Mouse (Mus musculus): ENCODE data around the gene Micu1. TPM values are rescaled to one million over a fixed set of nuclear protein-coding genes. Genes with fewer than 3 reads are reported as not detected.

Gene Micu1
- polyA plus RNA-seq, 1 experiment from 2014 or later = 42.8 TPM

DNA sequence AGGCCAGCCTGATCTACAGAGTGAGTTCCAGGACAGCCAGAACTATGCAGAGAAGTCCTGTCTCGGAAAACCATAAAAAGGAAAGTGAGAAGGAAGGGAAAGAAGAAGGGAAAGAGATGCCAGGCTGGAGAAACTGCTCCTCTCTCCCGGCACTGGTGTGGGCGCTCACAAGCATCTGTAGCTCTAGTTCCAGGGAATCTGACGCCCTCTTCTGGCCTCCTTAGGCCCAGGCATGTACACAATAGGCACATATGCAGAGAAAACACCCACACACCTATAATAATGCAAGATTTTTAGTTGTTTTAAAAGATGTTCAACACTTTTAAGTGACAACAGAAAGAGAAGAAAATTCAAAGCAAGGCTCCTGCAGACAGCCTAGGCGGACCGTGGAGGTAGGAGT lies 144.1 kb downstream of the Micu1 start:
- Histone ChIP-seq H3K4me3 (ENCODE audit: low read depth, low read length) (no peak overlapping the region), H3K27ac (ENCODE audit: low read depth, low read length) (no peak overlapping the region), H3K9ac (ENCODE audit: low read depth, low read length) (no peak overlapping the region), H3K4me1 (ENCODE audit: control insufficient read depth, insufficient read depth, low read length) (peaks cover 4% of the 10 kb centered on the region; the same call in 1 of the 2 replicates), H3K27me3 (ENCODE audit: control insufficient read depth, insufficient read depth, low read length) (no peaks in the 10 kb centered on the region), H3K36me3 (ENCODE audit: control insufficient read depth, insufficient read depth, low read length) (no peaks in the 10 kb centered on the region), H3K4me2 (no peak overlapping the region), H3K9me3 (replicated peaks; ENCODE audit: control insufficient read depth, low read length) (no peaks in the 10 kb centered on the region)
- ATAC-seq (replicated peaks; ENCODE audit: insufficient number of reproducible peaks, low FRiP score, low TSS enrichment) = no peak
- 74% methylated on average over 6 of the region's 6 CpGs for WGBS (ENCODE audit: insufficient replicate concordance)

DNA sequence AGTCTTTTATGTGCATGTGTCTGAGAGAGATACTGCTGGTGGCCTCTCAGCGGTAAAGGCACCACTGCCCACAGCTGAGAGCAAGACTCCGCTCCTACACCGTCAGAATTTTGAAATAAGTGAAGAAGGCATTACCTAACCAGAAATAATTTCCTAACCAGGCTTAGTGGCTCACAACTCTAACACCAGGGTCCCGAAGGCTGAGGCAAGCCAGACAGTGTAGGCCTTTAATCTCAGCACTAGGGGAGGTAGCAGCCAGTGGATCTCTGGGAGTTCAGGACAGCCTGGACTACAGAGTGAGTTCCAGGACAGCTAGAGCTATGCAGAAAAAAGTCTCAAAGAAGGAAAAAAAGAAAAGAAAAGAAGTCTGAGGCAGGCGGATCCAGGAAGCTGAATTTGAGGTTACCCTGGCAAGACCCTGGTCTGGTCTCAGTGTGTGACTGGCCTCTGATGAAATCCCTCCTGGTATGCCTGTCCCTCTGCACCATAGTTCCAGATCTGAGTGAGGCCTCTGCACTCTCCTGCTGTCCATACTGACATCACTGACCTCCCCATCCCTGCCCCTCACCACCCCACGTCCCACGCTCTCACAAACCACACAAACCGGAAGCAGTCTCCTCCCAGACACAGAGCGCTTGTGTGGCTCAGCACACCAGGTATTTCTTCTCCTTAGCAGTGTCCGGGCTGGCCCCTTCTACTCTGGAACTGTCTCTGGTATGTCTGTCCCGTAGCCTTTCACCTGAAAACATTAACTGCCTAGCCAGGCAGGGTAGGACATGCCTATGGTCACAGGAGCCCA lies 146.0 kb downstream of the Micu1 start:
- H3K4me1 ChIP-seq (ENCODE audit: control insufficient read depth, insufficient read depth, low read length) = peaks cover 4% of the 10 kb centered on the region; the same call in 1 of the 2 replicates
- H3K9me3 ChIP-seq (replicated peaks; ENCODE audit: control insufficient read depth, low read length) = no peaks in the 10 kb centered on the region
- WGBS (ENCODE audit: insufficient replicate concordance) = 73% methylated on average over 11 of the region's 11 CpGs
- H3K9ac ChIP-seq (ENCODE audit: low read depth, low read length) = no peak overlapping the region
- no peak for ATAC-seq (replicated peaks; ENCODE audit: insufficient number of reproducible peaks, low FRiP score, low TSS enrichment)
- no peak overlapping the region for H3K4me2 ChIP-seq
- H3K36me3 ChIP-seq (ENCODE audit: control insufficient read depth, insufficient read depth, low read length) = no peaks in the 10 kb centered on the region
- no peaks in the 10 kb centered on the region for H3K27me3 ChIP-seq (ENCODE audit: control insufficient read depth, insufficient read depth, low read length)
- H3K27ac ChIP-seq (ENCODE audit: low read depth, low read length) = no peak overlapping the region
- no peak overlapping the region for H3K4me3 ChIP-seq (ENCODE audit: low read depth, low read length)

DNA sequence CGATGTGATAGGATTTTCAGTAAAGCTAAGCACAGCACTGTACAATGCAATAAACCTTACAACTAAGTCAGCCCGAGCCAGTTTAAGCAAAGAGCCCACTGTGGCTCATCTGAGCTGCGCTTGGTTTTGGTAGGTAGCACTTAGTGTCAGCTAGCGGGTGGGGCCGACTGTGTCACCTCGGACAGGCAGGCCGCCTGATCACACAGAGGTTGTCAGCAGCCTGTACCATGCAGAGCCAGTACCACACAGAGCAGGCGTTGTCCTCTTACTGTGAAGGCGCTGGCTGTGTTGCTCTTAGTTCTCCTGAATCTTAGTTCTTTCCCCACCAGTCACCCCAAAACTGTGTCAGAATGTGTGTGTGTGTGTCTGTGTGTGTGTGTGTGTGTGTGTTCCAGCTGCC lies 146.7 kb downstream of the Micu1 start:
- no peaks in the 10 kb centered on the region for H3K9me3 ChIP-seq (replicated peaks; ENCODE audit: control insufficient read depth, low read length)
- H3K4me3 ChIP-seq (ENCODE audit: low read depth, low read length) = no peak overlapping the region
- H3K27ac ChIP-seq (ENCODE audit: low read depth, low read length) = no peak overlapping the region
- no peak overlapping the region for H3K9ac ChIP-seq (ENCODE audit: low read depth, low read length)
- H3K4me2 ChIP-seq = no peak overlapping the region
- H3K36me3 ChIP-seq (ENCODE audit: control insufficient read depth, insufficient read depth, low read length) = no peaks in the 10 kb centered on the region
- WGBS (ENCODE audit: insufficient replicate concordance) = 51% methylated on average over 9 of the region's 9 CpGs
- H3K27me3 ChIP-seq (ENCODE audit: control insufficient read depth, insufficient read depth, low read length) = no peaks in the 10 kb centered on the region
- peaks cover 4% of the 10 kb centered on the region; the same call in 1 of the 2 replicates for H3K4me1 ChIP-seq (ENCODE audit: control insufficient read depth, insufficient read depth, low read length)
- 0 out of 2 replicates have a peak, but pooled peaks have one; percentile 35 for ATAC-seq (replicated peaks; ENCODE audit: insufficient number of reproducible peaks, low FRiP score, low TSS enrichment)

DNA sequence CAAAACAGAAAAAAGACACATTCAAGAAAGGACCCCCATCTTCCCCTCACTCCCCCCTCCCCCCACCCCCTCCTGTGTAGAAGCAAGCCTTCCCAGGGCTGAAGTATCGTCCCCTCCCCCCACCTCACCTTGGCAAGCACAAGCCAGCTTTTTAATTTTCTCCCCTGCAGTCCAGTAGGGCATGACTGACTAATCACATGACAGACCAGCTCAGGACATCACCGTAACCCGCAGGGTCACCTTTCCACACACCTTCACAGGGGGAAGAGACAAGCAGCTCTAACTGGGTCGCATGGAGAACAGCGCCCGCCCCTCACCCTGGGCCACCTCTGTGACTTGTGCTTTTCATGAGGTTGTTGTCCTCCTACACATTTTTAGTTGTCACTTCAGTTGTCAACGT lies 147.1 kb downstream of the Micu1 start:
- Histone ChIP-seq H3K4me3 (ENCODE audit: low read depth, low read length) (no peak overlapping the region), H3K9ac (ENCODE audit: low read depth, low read length) (no peak overlapping the region), H3K4me1 (ENCODE audit: control insufficient read depth, insufficient read depth, low read length) (peaks cover 4% of the 10 kb centered on the region; the same call in 1 of the 2 replicates), H3K36me3 (ENCODE audit: control insufficient read depth, insufficient read depth, low read length) (no peaks in the 10 kb centered on the region), H3K27me3 (ENCODE audit: control insufficient read depth, insufficient read depth, low read length) (no peaks in the 10 kb centered on the region), H3K4me2 (no peak overlapping the region), H3K27ac (ENCODE audit: low read depth, low read length) (no peak overlapping the region), H3K9me3 (replicated peaks; ENCODE audit: control insufficient read depth, low read length) (no peaks in the 10 kb centered on the region)
- ATAC-seq (replicated peaks; ENCODE audit: insufficient number of reproducible peaks, low FRiP score, low TSS enrichment) = no peak
- 78% methylated on average over 7 of the region's 7 CpGs for WGBS (ENCODE audit: insufficient replicate concordance)

DNA sequence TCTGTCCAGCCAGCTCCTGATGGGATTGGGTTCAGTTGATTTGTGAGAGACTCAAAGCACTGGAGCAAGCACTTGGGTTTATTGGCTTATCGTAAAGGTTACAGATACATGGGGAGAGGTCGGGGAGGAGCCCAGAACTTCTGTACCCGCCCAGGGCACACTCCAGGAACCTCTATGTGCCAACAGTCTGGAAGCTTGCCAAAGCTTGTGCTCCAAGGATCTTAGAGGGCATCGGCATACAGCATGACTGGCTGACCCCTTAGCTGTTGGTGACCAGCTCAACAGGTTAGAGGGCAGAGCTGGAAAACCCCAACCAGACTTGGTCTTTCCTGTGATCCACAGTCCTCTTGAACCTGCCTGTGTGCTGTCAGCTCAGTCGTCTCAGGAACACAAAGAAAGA lies 154.9 kb downstream of the Micu1 start:
- no peaks in the 10 kb centered on the region for H3K4me1 ChIP-seq (ENCODE audit: control insufficient read depth, insufficient read depth, low read length)
- H3K9ac ChIP-seq (ENCODE audit: low read depth, low read length) = no peak overlapping the region
- H3K36me3 ChIP-seq (ENCODE audit: control insufficient read depth, insufficient read depth, low read length) = no peaks in the 10 kb centered on the region; the same call in 1 of the 2 replicates
- ATAC-seq (replicated peaks; ENCODE audit: insufficient number of reproducible peaks, low FRiP score, low TSS enrichment) = no peak
- WGBS (ENCODE audit: insufficient replicate concordance) = 87% methylated on average over 5 of the region's 5 CpGs
- H3K27ac ChIP-seq (ENCODE audit: low read depth, low read length) = no peak overlapping the region
- no peak overlapping the region for H3K4me3 ChIP-seq (ENCODE audit: low read depth, low read length)
- H3K27me3 ChIP-seq (ENCODE audit: control insufficient read depth, insufficient read depth, low read length) = no peaks in the 10 kb centered on the region
- H3K9me3 ChIP-seq (replicated peaks; ENCODE audit: control insufficient read depth, low read length) = no peaks in the 10 kb centered on the region
- no peak overlapping the region for H3K4me2 ChIP-seq

DNA sequence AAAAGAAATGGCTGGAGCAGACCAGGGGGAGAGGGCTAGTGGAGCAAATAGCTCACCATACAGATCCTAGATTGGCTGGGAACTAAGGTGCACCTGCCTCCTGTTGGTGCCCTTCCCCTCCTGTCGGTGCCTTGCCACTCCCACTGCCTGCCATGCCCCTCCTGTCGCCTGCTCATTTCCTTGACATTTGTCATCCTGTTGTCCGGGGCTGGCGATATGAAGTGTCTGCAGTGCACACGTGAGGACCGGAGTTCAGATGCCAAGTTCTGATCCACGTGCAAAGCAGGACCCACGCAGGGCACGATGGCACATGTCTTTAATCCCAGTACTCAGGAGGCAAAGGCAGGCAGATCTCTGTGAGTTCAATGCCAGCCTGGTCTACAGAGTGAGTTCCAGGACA lies 158.4 kb downstream of the Micu1 start:
- no peak overlapping the region for H3K4me3 ChIP-seq (ENCODE audit: low read depth, low read length)
- no peak overlapping the region for H3K27ac ChIP-seq (ENCODE audit: low read depth, low read length)
- H3K9ac ChIP-seq (ENCODE audit: low read depth, low read length) = no peak overlapping the region
- no peaks in the 10 kb centered on the region for H3K9me3 ChIP-seq (replicated peaks; ENCODE audit: control insufficient read depth, low read length)
- H3K4me2 ChIP-seq = no peak overlapping the region
- no peak for ATAC-seq (replicated peaks; ENCODE audit: insufficient number of reproducible peaks, low FRiP score, low TSS enrichment)
- H3K4me1 ChIP-seq (ENCODE audit: control insufficient read depth, insufficient read depth, low read length) = peaks cover 11% of the 10 kb centered on the region; the same call in 1 of the 2 replicates
- H3K36me3 ChIP-seq (ENCODE audit: control insufficient read depth, insufficient read depth, low read length) = no peaks in the 10 kb centered on the region; the same call in 1 of the 2 replicates
- 72% methylated on average over 9 of the region's 9 CpGs for WGBS (ENCODE audit: insufficient replicate concordance)
- no peaks in the 10 kb centered on the region for H3K27me3 ChIP-seq (ENCODE audit: control insufficient read depth, insufficient read depth, low read length)

DNA sequence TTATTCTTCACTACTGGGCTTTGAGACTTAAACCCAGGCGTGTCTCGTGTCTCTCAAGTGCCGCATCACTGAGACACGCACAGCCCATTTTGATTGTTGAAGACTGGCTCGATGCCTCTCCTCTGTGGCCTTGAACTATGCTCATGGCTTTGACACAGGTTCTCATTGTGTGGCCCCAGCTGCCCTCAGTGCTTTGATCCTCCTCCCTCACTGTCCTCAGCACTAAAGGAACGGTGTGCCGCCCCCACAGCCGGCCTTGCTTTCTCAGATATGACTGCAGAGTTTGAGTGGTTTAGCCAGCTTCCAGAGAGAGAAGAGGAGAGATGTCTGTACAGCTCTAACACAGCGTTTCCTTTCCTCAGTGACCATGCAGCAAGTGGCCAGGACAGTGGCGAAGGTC lies 158.9 kb downstream of the Micu1 start:
- H3K4me2 ChIP-seq = no peak overlapping the region
- H3K4me1 ChIP-seq (ENCODE audit: control insufficient read depth, insufficient read depth, low read length) = peaks cover 11% of the 10 kb centered on the region; the same call in 1 of the 2 replicates
- 79% methylated on average over 10 of the region's 10 CpGs for WGBS (ENCODE audit: insufficient replicate concordance)
- H3K36me3 ChIP-seq (ENCODE audit: control insufficient read depth, insufficient read depth, low read length) = no peaks in the 10 kb centered on the region; the same call in 1 of the 2 replicates
- ATAC-seq (replicated peaks; ENCODE audit: insufficient number of reproducible peaks, low FRiP score, low TSS enrichment) = no peak
- H3K27ac ChIP-seq (ENCODE audit: low read depth, low read length) = no peak overlapping the region
- H3K4me3 ChIP-seq (ENCODE audit: low read depth, low read length) = no peak overlapping the region
- no peaks in the 10 kb centered on the region for H3K9me3 ChIP-seq (replicated peaks; ENCODE audit: control insufficient read depth, low read length)
- H3K27me3 ChIP-seq (ENCODE audit: control insufficient read depth, insufficient read depth, low read length) = no peaks in the 10 kb centered on the region
- H3K9ac ChIP-seq (ENCODE audit: low read depth, low read length) = no peak overlapping the region

DNA sequence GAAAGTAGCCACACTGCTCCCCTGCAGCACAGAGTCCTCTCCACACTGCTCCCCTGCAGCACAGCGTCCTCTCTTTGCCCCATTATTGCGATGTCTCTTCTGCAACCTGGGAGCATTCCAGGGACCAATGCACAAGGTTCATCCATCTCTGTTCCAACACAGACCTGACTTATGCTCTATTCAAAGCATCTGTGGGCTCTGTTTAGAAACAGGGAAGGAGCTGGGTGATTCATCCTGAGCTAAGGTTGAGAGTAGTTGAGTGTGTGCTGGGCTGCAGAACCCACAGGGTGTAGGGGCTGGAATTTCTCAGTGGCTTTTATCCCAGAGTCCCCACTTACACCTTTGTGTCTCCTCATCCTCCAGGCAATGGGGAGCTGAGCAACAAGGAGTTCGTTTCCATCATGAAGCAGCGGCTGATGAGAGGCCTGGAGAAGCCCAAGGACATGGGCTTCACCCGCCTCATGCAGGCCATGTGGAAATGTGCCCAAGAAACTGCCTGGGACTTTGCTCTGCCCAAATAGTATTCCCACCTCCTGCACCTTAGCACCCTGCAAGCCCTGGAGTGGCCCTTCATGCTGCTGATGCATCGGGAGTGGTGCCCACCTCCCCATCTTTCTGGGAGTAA lies 160.7 kb downstream of the Micu1 start:
- Histone ChIP-seq H3K27me3 (ENCODE audit: control insufficient read depth, insufficient read depth, low read length) (no peaks in the 10 kb centered on the region), H3K36me3 (ENCODE audit: control insufficient read depth, insufficient read depth, low read length) (no peaks in the 10 kb centered on the region), H3K9me3 (replicated peaks; ENCODE audit: control insufficient read depth, low read length) (no peaks in the 10 kb centered on the region), H3K9ac (ENCODE audit: low read depth, low read length) (no peak overlapping the region), H3K27ac (ENCODE audit: low read depth, low read length) (no peak overlapping the region), H3K4me3 (ENCODE audit: low read depth, low read length) (no peak overlapping the region), H3K4me1 (ENCODE audit: control insufficient read depth, insufficient read depth, low read length) (peaks cover 11% of the 10 kb centered on the region; the same call in 1 of the 2 replicates), H3K4me2 (no peak overlapping the region)
- 82% methylated on average over 6 of the region's 6 CpGs for WGBS (ENCODE audit: insufficient replicate concordance)
- no peak for ATAC-seq (replicated peaks; ENCODE audit: insufficient number of reproducible peaks, low FRiP score, low TSS enrichment)

Measured in heart, embryonic 11.5 days (tissue).